Mouse (Mus musculus) cortical plate, adult 2 months (tissue): Measurements from ENCODE around the gene Itgb3. TPM values are rescaled to one million over a fixed set of nuclear protein-coding genes. Genes with fewer than 3 reads are reported as not detected.

Source experiments
- H3K27ac ChIP-seq: fragments of 200-500 bp; 2 replicates; pipeline ENCODE4 v1.5.1; 2012; ENCODE audit warnings: low read length, control low read depth, inconsistent platforms; ENCODE audit not compliant: insufficient read depth
- H3K4me1 ChIP-seq: fragments of 200-500 bp; 2 replicates; pipeline ENCODE4 v1.6.1; 2011; ENCODE audit warnings: low read length; ENCODE audit not compliant: control insufficient read depth, insufficient read depth
- H3K4me3 ChIP-seq: fragments of 200-500 bp; 2 replicates; pipeline ENCODE4 v1.5.1; 2011; ENCODE audit warnings: mild to moderate bottlenecking, low read length, control low read depth; ENCODE audit not compliant: insufficient read depth
- CTCF ChIP-seq: fragments of 200-500 bp; IDR thresholded peaks from 2 replicates; pipeline ENCODE4 v1.5.1; 2011; ENCODE audit warnings: mild to moderate bottlenecking, control low read depth, low read length; ENCODE audit not compliant: insufficient read depth; ENCODE audit errors: extremely low read depth
- POLR2A ChIP-seq: fragments of 200-500 bp; IDR thresholded peaks from 2 replicates; pipeline ENCODE4 v1.6.1; 2011; ENCODE audit warnings: mild to moderate bottlenecking, low read length, control low read depth; ENCODE audit not compliant: insufficient read depth; ENCODE audit errors: extremely low read depth
- polyA plus RNA-seq: library from polyadenylated mRNA; depleted of rRNA; stranded (reverse); fragments of >200 nt; gene quantifications from 2 replicates; pipeline ENCODE4 v1.2.3, GENCODE M21; 2012

The Itgb3 gene
- polyA plus RNA-seq, 1 experiment: 2.4 TPM

DNA sequence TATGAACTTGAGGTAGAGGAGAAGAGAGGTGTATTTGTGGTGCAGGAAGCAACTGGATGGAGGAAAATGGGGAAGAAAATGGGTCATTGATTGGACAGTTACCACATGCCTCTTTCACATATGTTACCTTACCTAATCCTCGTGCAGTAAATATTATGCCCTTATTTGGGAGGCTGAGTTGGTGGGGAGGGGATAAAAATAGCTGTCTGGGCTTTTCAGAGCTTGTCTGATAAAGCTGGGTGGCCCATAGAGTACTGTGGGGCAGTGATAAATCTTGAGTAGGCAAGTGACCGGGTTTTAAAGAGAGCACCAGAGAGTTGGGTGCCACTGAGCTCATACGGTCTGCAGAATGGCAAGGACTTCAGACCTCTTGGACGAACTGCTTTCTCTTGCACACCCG is 8.4 kb downstream of the Itgb3 start:
- H3K27ac ChIP-seq: no peak overlapping the region
- no peaks in the 10 kb centered on the region for H3K4me1 ChIP-seq
- no peak overlapping the region for H3K4me3 ChIP-seq
- no peak for TF ChIP-seq CTCF
- TF ChIP-seq POLR2A: no peak

GRCm38 (mm10) chr11:104618638-104619076 is 10.9 kb downstream of the Itgb3 start:
- no peak for TF ChIP-seq POLR2A
- no peak for TF ChIP-seq CTCF
- Histone ChIP-seq H3K27ac (no peak overlapping the region), H3K4me3 (no peak overlapping the region), H3K4me1 (no peaks in the 10 kb centered on the region)

DNA sequence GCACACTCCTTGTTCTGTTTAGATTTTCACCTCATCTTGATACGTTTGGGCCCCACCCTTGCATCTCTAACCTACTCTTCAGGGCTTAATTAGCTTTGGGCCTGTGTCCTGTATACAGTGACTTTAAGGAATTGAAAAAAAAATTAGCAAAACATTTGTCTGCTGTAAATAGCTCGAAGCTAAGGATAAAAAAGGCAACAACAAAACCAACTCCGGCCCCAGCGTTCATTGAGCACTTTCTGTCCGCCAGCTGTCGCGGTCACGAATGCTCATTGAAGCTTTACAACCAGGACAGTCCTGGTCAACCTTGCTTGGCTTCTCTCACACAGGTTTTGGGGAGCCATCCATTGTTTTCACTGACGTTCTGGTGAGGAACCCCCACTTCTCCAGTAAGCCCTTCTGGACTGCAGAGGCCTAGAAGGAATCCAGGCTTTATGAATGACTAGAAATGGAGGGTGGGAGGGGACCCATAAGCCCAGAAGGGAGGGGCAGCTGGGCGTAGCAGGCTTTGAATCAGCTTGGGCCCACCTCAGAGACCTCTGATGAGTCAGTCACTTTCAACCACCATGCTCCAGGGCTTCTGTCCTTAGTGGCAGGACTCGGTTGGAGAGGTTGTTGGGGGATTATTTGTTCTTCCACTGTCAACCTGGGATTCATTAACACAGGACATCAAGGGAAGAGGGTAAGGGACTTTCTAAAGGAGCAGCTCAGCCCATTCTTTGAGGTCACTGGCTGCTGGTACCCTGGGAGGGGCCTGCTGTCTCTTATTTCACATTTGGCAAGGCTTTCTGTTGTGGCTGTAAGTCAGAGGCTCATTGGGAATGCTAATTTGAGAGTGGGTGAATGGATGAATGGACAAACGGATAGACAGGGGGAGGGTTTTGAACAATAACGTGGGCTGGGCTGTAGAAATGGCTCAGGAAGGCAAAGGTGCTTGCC is 11.6 kb downstream of the Itgb3 start:
- Histone ChIP-seq H3K4me1 (no peaks in the 10 kb centered on the region), H3K27ac (no peak overlapping the region), H3K4me3 (no peak overlapping the region)
- TF ChIP-seq POLR2A: no peak
- no peak for TF ChIP-seq CTCF

GRCm38 (mm10) chr11:104622040-104622962 is 14.5 kb downstream of the Itgb3 start:
- TF ChIP-seq POLR2A: no peak
- no peak for TF ChIP-seq CTCF
- Histone ChIP-seq H3K4me1 (no peaks in the 10 kb centered on the region), H3K27ac (no peak overlapping the region), H3K4me3 (no peak overlapping the region)

- no peak overlapping the region for H3K4me3 ChIP-seq
- H3K27ac ChIP-seq: no peak overlapping the region
- TF ChIP-seq POLR2A (no peak), CTCF (no peak)
- H3K4me1 ChIP-seq: no peaks in the 10 kb centered on the region
Measured at GRCm38 (mm10) chr11:104624791-104625391, 17.1 kb downstream of the Itgb3 start.

GRCm38 (mm10) chr11:104625453-104626402 is 17.9 kb downstream of the Itgb3 start:
- Histone ChIP-seq H3K27ac (no peak overlapping the region), H3K4me1 (no peaks in the 10 kb centered on the region), H3K4me3 (no peak overlapping the region)
- no peak for TF ChIP-seq POLR2A
- no peak for TF ChIP-seq CTCF

DNA sequence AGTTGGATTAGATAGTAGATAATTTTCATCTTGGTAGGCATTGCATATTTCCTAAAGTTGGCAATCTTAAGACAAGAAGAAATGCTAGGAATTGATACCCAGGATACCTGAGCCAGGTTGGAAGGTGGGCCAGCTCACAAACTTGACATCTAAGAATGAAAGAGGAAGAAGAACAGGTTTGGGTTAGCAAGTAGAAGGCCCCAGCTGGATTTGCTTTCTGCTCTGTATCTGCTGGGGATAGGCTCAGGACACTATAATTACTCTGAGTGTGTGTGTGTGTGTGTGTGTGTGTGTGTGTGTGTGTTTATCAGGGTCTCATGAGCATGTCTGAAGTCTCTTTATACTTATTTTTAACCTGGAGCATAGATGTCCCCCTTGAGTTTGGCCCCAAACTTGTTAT is 18.8 kb downstream of the Itgb3 start:
- TF ChIP-seq POLR2A: no peak
- TF ChIP-seq CTCF: no peak
- Histone ChIP-seq H3K27ac (no peak overlapping the region), H3K4me1 (no peaks in the 10 kb centered on the region), H3K4me3 (no peak overlapping the region)

GRCm38 (mm10) chr11:104627616-104628301 is 20.0 kb downstream of the Itgb3 start:
- Histone ChIP-seq H3K4me3 (no peak overlapping the region), H3K4me1 (no peaks in the 10 kb centered on the region), H3K27ac (no peak overlapping the region)
- TF ChIP-seq CTCF (no peak), POLR2A (no peak)
